Mouse (Mus musculus) G1E (cell line): Measurements from ENCODE around the gene Dolk. TPM values are rescaled to one million over a fixed set of nuclear protein-coding genes. Genes with fewer than 3 reads are reported as not detected.

ENCODE experiments used
- ATAC-seq: 2 replicates; pipeline ENCODE4 v1.8.0; 2016; ENCODE audit warnings: mild to moderate bottlenecking; ENCODE audit not compliant: insufficient number of reproducible peaks, poor library complexity, low FRiP score, severe bottlenecking; ENCODE audit errors: extremely low read depth
- DNase-seq: peaks from one replicate; pipeline ENCODE4 v3.0.0; 2012; ENCODE audit warnings: low spot score
- H3K27me3 ChIP-seq: 2 replicates; pipeline ENCODE4 v1.6.1; 2012; ENCODE audit warnings: mild to moderate bottlenecking, low read length, inconsistent platforms; ENCODE audit not compliant: insufficient read depth
- H3K36me3 ChIP-seq: replicated peaks from 2 replicates; pipeline ENCODE3; 2012; ENCODE audit warnings: mild to moderate bottlenecking, inconsistent platforms
- H3K4me1 ChIP-seq: 2 replicates; pipeline ENCODE4 v1.6.1; 2012; ENCODE audit warnings: low read depth, low read length, inconsistent platforms, mixed read lengths; ENCODE audit not compliant: insufficient read depth
- H3K4me3 ChIP-seq: 2 replicates; pipeline ENCODE4 v1.5.1; 2012; ENCODE audit warnings: low read depth, mild to moderate bottlenecking, inconsistent platforms, low read length, moderate library complexity, mixed read lengths
- H3K9me3 ChIP-seq: replicated peaks from 2 replicates; pipeline ENCODE4 v1.6.1; 2012; ENCODE audit warnings: inconsistent platforms
- CTCF ChIP-seq: IDR thresholded peaks from 2 replicates; pipeline ENCODE4 v1.5.1; 2012; ENCODE audit warnings: low read depth, low read length, inconsistent platforms, mixed read lengths
- GATA1 ChIP-seq: IDR thresholded peaks from 2 replicates; pipeline ENCODE4 v1.6.1; 2012; ENCODE audit warnings: borderline replicate concordance, low read length, inconsistent platforms, mixed read lengths
- GATA2 ChIP-seq: IDR thresholded peaks from 2 replicates; pipeline ENCODE4 v1.6.1; 2012; ENCODE audit warnings: low read depth, low read length, inconsistent platforms, borderline replicate concordance
- POLR2AphosphoS5 ChIP-seq: IDR thresholded peaks from 2 replicates; pipeline ENCODE4 v1.6.1; 2012; ENCODE audit warnings: low read depth, low read length, inconsistent platforms; ENCODE audit not compliant: insufficient replicate concordance
- TAL1 ChIP-seq: conservative IDR thresholded peaks from 2 replicates; pipeline ENCODE4 v1.6.1; 2012; ENCODE audit warnings: low read depth, low read length, inconsistent platforms, mixed read lengths
- polyA plus RNA-seq: library from polyadenylated mRNA; stranded (reverse); fragments of >175 nt; gene quantifications from 2 replicates; pipeline ENCODE4 v1.2.3, GENCODE M21; 2012
- total RNA-seq, 2 experiments: library from RNA; stranded (forward) in 1 of 2; stranded (reverse) in 1 of 2; fragments of 200-1000 nt in 1 of 2; fragments of >200 nt in 1 of 2; fragmentation: Nextera tagmentation in 1 of 2; gene quantifications; 2 replicates each; pipeline ENCODE4 v1.2.3; 2014 to 2017

The Dolk gene
- total and polyA plus RNA-seq, 3 experiments: 5.0 to 16.1 (median 7.2) TPM

DNA sequence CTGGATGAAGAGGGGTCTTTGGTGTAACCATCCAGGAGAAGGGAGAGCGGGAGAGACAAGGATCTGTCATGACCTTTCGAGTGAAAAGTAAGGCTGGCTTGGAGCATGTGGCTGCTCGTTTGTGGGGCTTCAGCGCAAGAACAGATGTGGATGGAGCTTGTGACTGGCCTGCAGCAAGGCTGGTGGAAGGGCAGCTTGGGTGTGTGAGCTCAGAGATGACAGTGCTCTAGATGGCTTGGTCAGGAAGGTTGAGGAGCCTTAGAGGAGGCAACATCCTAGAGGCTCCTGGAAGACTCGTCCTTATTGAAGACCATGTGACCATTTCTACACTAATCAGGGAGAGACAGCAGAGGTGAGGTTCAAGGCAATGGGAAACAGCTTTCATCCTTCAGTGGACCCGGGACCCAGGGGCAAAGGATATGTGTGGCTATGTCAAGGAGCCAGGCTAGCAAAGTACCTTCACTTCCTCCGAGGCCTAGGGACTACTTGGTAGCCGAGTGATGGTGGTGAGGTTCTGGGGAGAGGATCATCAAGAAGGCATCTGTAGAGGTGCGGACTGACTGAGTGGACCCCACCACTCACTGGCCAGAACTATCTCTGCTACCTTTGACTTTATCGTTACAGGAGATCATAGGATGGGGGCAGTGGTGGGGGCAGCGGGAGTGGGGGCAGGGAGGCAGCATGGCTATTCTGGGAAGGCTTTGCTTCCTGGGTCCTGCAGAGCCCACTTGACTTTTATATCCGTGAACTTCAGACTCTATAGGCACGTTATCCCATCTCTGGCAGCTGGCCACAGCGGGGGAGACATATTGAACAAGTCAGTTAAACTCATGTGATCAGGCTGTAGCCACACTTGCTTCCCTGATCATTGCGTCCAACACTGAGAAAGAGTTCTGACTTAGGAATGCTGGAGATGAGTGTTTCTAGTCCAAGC, 26.7 kb downstream of the Dolk start:
- no peak for DNase-seq
- no peak for ATAC-seq
- H3K36me3 ChIP-seq: peaks cover 99% of the 10 kb centered on the region
- H3K4me1 ChIP-seq: peaks cover 44% of the 10 kb centered on the region
- H3K27me3 ChIP-seq: no peaks in the 10 kb centered on the region
- TF ChIP-seq GATA2: no peak
- TF ChIP-seq CTCF: no peak
- TF ChIP-seq TAL1: no peak
- TF ChIP-seq GATA1: no peak
- TF ChIP-seq POLR2AphosphoS5: no peak
- H3K4me3 ChIP-seq: no peak overlapping the region
- H3K9me3 ChIP-seq: no peaks in the 10 kb centered on the region

DNA sequence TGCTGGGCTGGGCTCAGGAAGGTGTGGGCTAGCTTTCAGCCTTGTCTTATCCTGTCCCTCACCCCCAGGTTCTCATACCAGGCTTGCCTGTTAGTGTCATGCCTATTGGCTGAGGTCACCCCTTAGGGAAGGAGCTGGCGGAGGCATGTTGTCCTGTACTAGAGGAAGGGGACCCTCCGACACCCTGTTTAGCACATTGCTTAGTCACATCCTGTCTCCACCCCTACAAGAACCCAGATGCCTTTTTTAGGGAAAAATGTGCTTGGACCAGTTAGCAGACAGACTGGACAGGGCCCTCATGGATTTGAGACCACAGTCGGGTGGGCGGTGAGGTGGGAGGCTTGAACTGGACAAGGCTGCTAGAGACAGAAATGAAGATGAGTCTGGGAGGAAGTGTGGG, 27.5 kb downstream of the Dolk start:
- ATAC-seq (no peak), DNase-seq (peak; percentile 58)
- peaks cover 37% of the 10 kb centered on the region for H3K4me1 ChIP-seq
- H3K27me3 ChIP-seq: no peaks in the 10 kb centered on the region
- TF ChIP-seq GATA1: no peak
- no peak for TF ChIP-seq CTCF
- no peak for TF ChIP-seq GATA2
- no peak for TF ChIP-seq TAL1
- TF ChIP-seq POLR2AphosphoS5: no peak
- H3K4me3 ChIP-seq: peak overlapping the region; percentile 28; the same call in 1 of the 2 replicates
- H3K9me3 ChIP-seq: no peaks in the 10 kb centered on the region
- peaks cover 99% of the 10 kb centered on the region for H3K36me3 ChIP-seq

DNA sequence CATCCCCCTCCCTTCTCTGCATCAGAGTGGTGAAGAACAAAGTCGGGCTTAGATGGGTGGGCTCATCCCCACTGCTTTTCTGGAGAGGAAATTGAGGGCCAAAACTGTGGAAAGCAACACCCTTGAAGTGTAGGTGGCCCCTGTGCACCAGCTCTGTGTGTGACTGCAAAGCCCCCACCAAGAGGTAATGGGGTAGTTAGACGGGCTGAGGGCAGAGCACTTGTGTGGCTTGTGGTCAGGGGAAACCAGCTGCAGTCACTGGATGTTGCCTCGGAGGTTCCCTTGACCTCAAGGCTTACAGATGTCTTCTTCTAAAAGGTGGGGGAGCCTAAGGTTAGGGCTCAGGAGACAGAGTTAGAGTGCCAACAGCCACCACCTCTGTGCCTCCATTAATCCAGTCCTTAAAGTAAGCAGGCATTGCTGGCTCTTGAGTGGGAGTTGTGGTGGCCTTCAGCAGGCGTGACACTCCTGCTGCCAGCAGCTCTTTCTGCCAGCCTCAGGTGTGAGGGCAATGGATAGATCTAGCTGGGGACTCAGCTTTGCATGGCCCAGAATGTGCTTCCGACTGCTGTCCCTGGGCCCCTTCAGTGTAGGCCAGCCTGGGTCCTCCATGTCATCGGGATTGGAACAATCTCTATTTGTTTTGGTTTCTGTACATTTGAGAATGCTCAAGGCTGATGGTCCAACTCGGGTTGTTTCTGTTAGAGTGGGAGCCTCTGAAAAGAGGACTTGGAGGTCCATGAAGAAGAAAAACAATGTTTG, 28.3 kb downstream of the Dolk start:
- no peak for TF ChIP-seq POLR2AphosphoS5
- no peak for TF ChIP-seq TAL1
- TF ChIP-seq GATA1: no peak
- Histone ChIP-seq H3K4me1 (peaks cover 37% of the 10 kb centered on the region), H3K27me3 (no peaks in the 10 kb centered on the region), H3K4me3 (peak overlapping the region; percentile 14; the same call in 1 of the 2 replicates), H3K9me3 (no peaks in the 10 kb centered on the region), H3K36me3 (peaks cover 99% of the 10 kb centered on the region)
- peak; percentile 23 for DNase-seq
- no peak for ATAC-seq

DNA sequence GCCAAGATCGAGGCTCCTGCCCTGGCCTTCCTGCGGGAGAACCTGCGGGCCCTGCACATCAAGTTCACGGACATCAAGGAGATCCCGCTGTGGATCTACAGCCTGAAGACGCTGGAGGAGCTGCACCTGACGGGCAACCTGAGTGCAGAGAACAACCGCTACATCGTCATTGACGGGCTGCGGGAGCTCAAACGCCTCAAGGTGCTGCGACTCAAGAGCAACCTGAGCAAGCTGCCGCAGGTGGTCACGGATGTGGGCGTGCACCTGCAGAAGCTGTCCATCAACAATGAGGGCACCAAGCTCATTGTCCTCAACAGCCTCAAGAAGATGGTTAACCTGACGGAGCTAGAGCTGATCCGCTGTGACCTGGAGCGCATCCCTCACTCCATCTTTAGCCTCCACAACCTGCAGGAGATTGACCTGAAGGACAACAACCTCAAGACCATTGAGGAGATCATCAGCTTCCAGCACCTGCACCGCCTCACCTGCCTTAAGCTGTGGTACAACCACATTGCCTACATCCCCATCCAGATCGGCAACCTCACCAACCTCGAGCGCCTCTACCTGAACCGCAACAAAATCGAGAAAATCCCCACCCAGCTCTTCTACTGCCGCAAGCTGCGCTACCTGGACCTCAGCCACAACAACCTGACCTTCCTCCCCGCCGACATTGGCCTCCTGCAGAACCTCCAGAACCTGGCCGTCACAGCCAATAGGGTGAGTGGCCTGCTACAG, 29.4 kb downstream of the Dolk start:
- H3K36me3 ChIP-seq: peaks cover 100% of the 10 kb centered on the region
- H3K27me3 ChIP-seq: no peaks in the 10 kb centered on the region
- H3K4me3 ChIP-seq: no peak overlapping the region
- peaks cover 48% of the 10 kb centered on the region for H3K4me1 ChIP-seq
- DNase-seq (no peak), ATAC-seq (no peak)
- TF ChIP-seq CTCF (no peak), POLR2AphosphoS5 (no peak), GATA2 (no peak), TAL1 (no peak), GATA1 (no peak)
- no peaks in the 10 kb centered on the region for H3K9me3 ChIP-seq

DNA sequence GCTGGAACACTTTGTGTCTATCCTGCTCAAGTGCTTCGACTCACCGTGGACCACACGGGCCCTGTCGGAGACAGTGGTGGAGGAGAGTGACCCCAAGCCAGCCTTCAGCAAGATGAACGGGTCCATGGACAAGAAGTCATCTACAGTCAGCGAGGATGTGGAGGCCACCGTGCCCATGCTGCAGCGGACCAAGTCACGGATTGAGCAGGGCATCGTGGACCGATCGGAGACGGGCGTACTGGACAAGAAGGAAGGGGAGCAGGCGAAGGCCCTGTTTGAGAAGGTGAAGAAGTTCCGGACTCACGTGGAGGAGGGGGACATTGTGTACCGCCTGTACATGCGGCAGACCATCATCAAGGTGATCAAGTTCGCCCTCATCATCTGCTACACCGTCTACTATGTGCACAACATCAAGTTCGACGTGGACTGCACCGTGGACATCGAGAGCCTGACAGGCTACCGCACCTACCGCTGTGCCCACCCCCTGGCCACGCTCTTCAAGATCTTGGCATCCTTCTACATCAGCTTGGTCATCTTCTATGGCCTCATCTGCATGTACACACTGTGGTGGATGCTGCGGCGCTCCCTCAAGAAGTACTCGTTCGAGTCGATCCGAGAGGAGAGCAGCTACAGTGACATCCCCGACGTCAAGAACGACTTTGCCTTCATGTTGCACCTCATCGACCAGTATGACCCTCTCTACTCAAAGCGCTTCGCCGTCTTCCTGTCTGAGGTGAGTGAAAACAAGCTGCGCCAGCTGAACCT, 30.3 kb downstream of the Dolk start:
- H3K27me3 ChIP-seq: no peaks in the 10 kb centered on the region
- no peak overlapping the region; the same call in 1 of the 2 replicates for H3K4me3 ChIP-seq
- TF ChIP-seq CTCF (0 out of 2 replicates have a peak, but pooled peaks have one; percentile 3), GATA2 (no peak)
- H3K4me1 ChIP-seq: peaks cover 56% of the 10 kb centered on the region
- H3K9me3 ChIP-seq: no peaks in the 10 kb centered on the region
- DNase-seq (no peak), ATAC-seq (no peak)
- H3K36me3 ChIP-seq: peaks cover 98% of the 10 kb centered on the region

DNA sequence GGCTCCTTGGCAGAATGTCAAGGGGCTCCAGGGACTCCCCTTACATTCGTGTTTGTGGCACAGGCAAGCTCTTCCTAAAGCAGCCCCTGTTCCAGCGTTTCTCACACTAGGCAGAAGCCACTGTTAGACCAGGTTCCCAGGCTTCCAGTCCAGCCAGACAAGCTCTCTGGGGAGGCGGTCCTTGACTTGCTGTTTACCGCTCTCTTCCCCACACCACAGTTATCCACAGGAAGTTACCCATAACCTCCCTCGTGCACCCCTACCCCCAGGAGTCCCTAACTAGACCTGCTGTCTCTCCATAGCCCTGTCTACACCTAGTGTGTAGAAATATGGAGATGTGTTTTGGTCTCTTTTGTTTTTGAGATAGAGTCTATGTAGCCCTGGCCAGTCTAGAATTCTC, 32.3 kb downstream of the Dolk start:
- no peak overlapping the region for H3K4me3 ChIP-seq
- H3K4me1 ChIP-seq: peaks cover 53% of the 10 kb centered on the region
- peaks cover 98% of the 10 kb centered on the region for H3K36me3 ChIP-seq
- TF ChIP-seq POLR2AphosphoS5: no peak
- TF ChIP-seq GATA1: no peak
- TF ChIP-seq CTCF: no peak
- no peak for TF ChIP-seq TAL1
- no peak for ATAC-seq
- no peaks in the 10 kb centered on the region for H3K9me3 ChIP-seq
- no peaks in the 10 kb centered on the region for H3K27me3 ChIP-seq
- DNase-seq: no peak
